Mouse (Mus musculus) right cerebral cortex, postnatal 10 days (tissue): Measurements from ENCODE around the gene Phka1.

ENCODE experiments used
- DNase-seq, 2 experiments: peaks; one replicate each; pipeline ENCODE4 v3.0.0; 2021; ENCODE audit warnings: low spot score in 2 of 2

The Phka1 gene

GRCm38 (mm10) chrX:102475555-102475954 is 168.5 kb downstream of the Phka1 start:
- DNase-seq: peak in 1 of 2 experiments; percentile 25
